Mouse (Mus musculus): ENCODE measurements around the gene C1qtnf6. TPM values are rescaled to one million over a fixed set of nuclear protein-coding genes. Genes with fewer than 3 reads are reported as not detected.
A peak's percentile ranks its signal among the peaks of the same experiment; 100 is the strongest.

C1qtnf6 gene
- polyA plus RNA-seq (2014; fragmentation: Nextera tagmentation; extraction: Ambion mirVana): 38.8 and 42.0 TPM in 2 replicates

GRCm38 (mm10) chr15:78530671-78531450 lies at the start of gene C1qtnf6:
Gene C1qtnf6, minus strand, starts transcription at chr15:78531416.
- Histone ChIP-seq H3K9ac (replicated peaks; ENCODE audit: low read depth, low read length) (no peak within 1 kb of the TSS), H3K4me3 (ENCODE audit: low read depth, low read length) (peak within 1 kb of the TSS; percentile 10), H3K4me2 (replicated peaks; ENCODE audit: low read depth, low read length) (peak within 1 kb of the TSS; percentile 32), H3K9me3 (ENCODE audit: control insufficient read depth, low read depth, low read length) (no peaks in the 10 kb centered on the region), H3K36me3 (ENCODE audit: control insufficient read depth, insufficient read depth, low read length) (no peaks in the 10 kb centered on the region), H3K27ac (ENCODE audit: low read length) (peak within 1 kb of the TSS; percentile 87), H3K4me1 (ENCODE audit: control insufficient read depth, insufficient read depth, low read length) (peaks cover 27% of the 10 kb centered on the region), H3K27me3 (ENCODE audit: control insufficient read depth, insufficient read depth, low read length) (no peaks in the 10 kb centered on the region)
- WGBS: 62% methylated on average over 17 of the region's 17 CpGs
- no peak for ATAC-seq (ENCODE audit: insufficient number of reproducible peaks, insufficient read depth, low FRiP score, low read depth)

- H3K4me1 ChIP-seq (ENCODE audit: control insufficient read depth, insufficient read depth, low read length): peaks cover 12% of the 10 kb centered on the region; the same call in 1 of the 2 replicates
- no peaks in the 10 kb centered on the region for H3K9me3 ChIP-seq (ENCODE audit: control insufficient read depth, low read depth, low read length)
- H3K4me3 ChIP-seq (ENCODE audit: low read depth, low read length): no peak overlapping the region
- H3K4me2 ChIP-seq (replicated peaks; ENCODE audit: low read depth, low read length): no peak overlapping the region
- 54% methylated on average over 4 of the region's 4 CpGs for WGBS
- no peaks in the 10 kb centered on the region for H3K36me3 ChIP-seq (ENCODE audit: control insufficient read depth, insufficient read depth, low read length)
- H3K27me3 ChIP-seq (ENCODE audit: control insufficient read depth, insufficient read depth, low read length): no peaks in the 10 kb centered on the region
- no peak overlapping the region for H3K9ac ChIP-seq (replicated peaks; ENCODE audit: low read depth, low read length)
- no peak overlapping the region for H3K27ac ChIP-seq (ENCODE audit: low read length)
- ATAC-seq (ENCODE audit: insufficient number of reproducible peaks, insufficient read depth, low FRiP score, low read depth): no peak
Measured at GRCm38 (mm10) chr15:78576284-78576810, 45.1 kb upstream of the C1qtnf6 start.

- Histone ChIP-seq H3K4me2 (replicated peaks; ENCODE audit: low read depth, low read length) (no peak within 1 kb of the TSS), H3K27me3 (ENCODE audit: control insufficient read depth, insufficient read depth, low read length) (0 out of 2 replicates have a peak, but pooled peaks cover 2% of the 10 kb centered on the region), H3K36me3 (ENCODE audit: control insufficient read depth, insufficient read depth, low read length) (no peaks in the 10 kb centered on the region), H3K9ac (replicated peaks; ENCODE audit: low read depth, low read length) (no peak within 1 kb of the TSS), H3K4me1 (ENCODE audit: control insufficient read depth, insufficient read depth, low read length) (no peaks in the 10 kb centered on the region), H3K27ac (ENCODE audit: low read length) (no peak within 1 kb of the TSS), H3K4me3 (ENCODE audit: low read depth, low read length) (no peak within 1 kb of the TSS), H3K9me3 (ENCODE audit: control insufficient read depth, low read depth, low read length) (no peaks in the 10 kb centered on the region)
- 0 out of 2 replicates have a peak, but pooled peaks have one; percentile 46 for ATAC-seq (ENCODE audit: insufficient number of reproducible peaks, insufficient read depth, low FRiP score, low read depth)
- 74% methylated on average over 8 of the region's 8 CpGs for WGBS
Measured at GRCm38 (mm10) chr15:78572658-78573397, 41.6 kb upstream of the C1qtnf6 start, which contains the start of gene Rac2. Gene Rac2, minus strand, starts transcription at chr15:78572783.

GRCm38 (mm10) chr15:78572270-78572600 lies 41.0 kb upstream of the C1qtnf6 start:
- Histone ChIP-seq H3K4me1 (ENCODE audit: control insufficient read depth, insufficient read depth, low read length) (no peaks in the 10 kb centered on the region), H3K27ac (ENCODE audit: low read length) (no peak overlapping the region), H3K4me2 (replicated peaks; ENCODE audit: low read depth, low read length) (no peak overlapping the region), H3K9me3 (ENCODE audit: control insufficient read depth, low read depth, low read length) (no peaks in the 10 kb centered on the region), H3K9ac (replicated peaks; ENCODE audit: low read depth, low read length) (no peak overlapping the region), H3K36me3 (ENCODE audit: control insufficient read depth, insufficient read depth, low read length) (no peaks in the 10 kb centered on the region), H3K4me3 (ENCODE audit: low read depth, low read length) (no peak overlapping the region), H3K27me3 (ENCODE audit: control insufficient read depth, insufficient read depth, low read length) (0 out of 2 replicates have a peak, but pooled peaks cover 2% of the 10 kb centered on the region)
- 85% methylated on average over 5 of the region's 5 CpGs for WGBS
- ATAC-seq (ENCODE audit: insufficient number of reproducible peaks, insufficient read depth, low FRiP score, low read depth): no peak

- no peaks in the 10 kb centered on the region for H3K9me3 ChIP-seq (ENCODE audit: control insufficient read depth, low read depth, low read length)
- peak; percentile 53; the same call in 1 of the 2 replicates for ATAC-seq (ENCODE audit: insufficient number of reproducible peaks, insufficient read depth, low FRiP score, low read depth)
- H3K4me2 ChIP-seq (replicated peaks; ENCODE audit: low read depth, low read length): no peak overlapping the region
- no peaks in the 10 kb centered on the region for H3K36me3 ChIP-seq (ENCODE audit: control insufficient read depth, insufficient read depth, low read length)
- H3K4me3 ChIP-seq (ENCODE audit: low read depth, low read length): no peak overlapping the region
- H3K27me3 ChIP-seq (ENCODE audit: control insufficient read depth, insufficient read depth, low read length): 0 out of 2 replicates have a peak, but pooled peaks cover 2% of the 10 kb centered on the region
- H3K4me1 ChIP-seq (ENCODE audit: control insufficient read depth, insufficient read depth, low read length): no peaks in the 10 kb centered on the region
- 50% methylated on average over 16 of the region's 16 CpGs for WGBS
- no peak overlapping the region for H3K9ac ChIP-seq (replicated peaks; ENCODE audit: low read depth, low read length)
- H3K27ac ChIP-seq (ENCODE audit: low read length): no peak overlapping the region
Measured at GRCm38 (mm10) chr15:78571554-78572269, 40.5 kb upstream of the C1qtnf6 start.

GRCm38 (mm10) chr15:78570170-78570569 lies 39.0 kb upstream of the C1qtnf6 start:
- Histone ChIP-seq H3K4me2 (replicated peaks; ENCODE audit: low read depth, low read length) (no peak overlapping the region), H3K4me1 (ENCODE audit: control insufficient read depth, insufficient read depth, low read length) (no peaks in the 10 kb centered on the region), H3K27ac (ENCODE audit: low read length) (no peak overlapping the region), H3K9me3 (ENCODE audit: control insufficient read depth, low read depth, low read length) (no peaks in the 10 kb centered on the region), H3K9ac (replicated peaks; ENCODE audit: low read depth, low read length) (no peak overlapping the region), H3K4me3 (ENCODE audit: low read depth, low read length) (no peak overlapping the region), H3K27me3 (ENCODE audit: control insufficient read depth, insufficient read depth, low read length) (0 out of 2 replicates have a peak, but pooled peaks cover 2% of the 10 kb centered on the region), H3K36me3 (ENCODE audit: control insufficient read depth, insufficient read depth, low read length) (no peaks in the 10 kb centered on the region)
- no peak for ATAC-seq (ENCODE audit: insufficient number of reproducible peaks, insufficient read depth, low FRiP score, low read depth)
- 88% methylated on average over 5 of the region's 5 CpGs for WGBS

GRCm38 (mm10) chr15:78567608-78568120 lies 36.4 kb upstream of the C1qtnf6 start:
- no peak overlapping the region for H3K27ac ChIP-seq (ENCODE audit: low read length)
- H3K4me3 ChIP-seq (ENCODE audit: low read depth, low read length): no peak overlapping the region
- no peaks in the 10 kb centered on the region for H3K36me3 ChIP-seq (ENCODE audit: control insufficient read depth, insufficient read depth, low read length)
- H3K27me3 ChIP-seq (ENCODE audit: control insufficient read depth, insufficient read depth, low read length): 0 out of 2 replicates have a peak, but pooled peaks cover 2% of the 10 kb centered on the region
- H3K4me1 ChIP-seq (ENCODE audit: control insufficient read depth, insufficient read depth, low read length): no peaks in the 10 kb centered on the region
- H3K9me3 ChIP-seq (ENCODE audit: control insufficient read depth, low read depth, low read length): no peaks in the 10 kb centered on the region
- no peak overlapping the region for H3K4me2 ChIP-seq (replicated peaks; ENCODE audit: low read depth, low read length)
- WGBS: 70% methylated on average over 9 of the region's 9 CpGs
- no peak overlapping the region for H3K9ac ChIP-seq (replicated peaks; ENCODE audit: low read depth, low read length)
- ATAC-seq (ENCODE audit: insufficient number of reproducible peaks, insufficient read depth, low FRiP score, low read depth): no peak

Measured in stomach, embryonic 14.5 days (tissue).